Mouse (Mus musculus) forebrain, embryonic 11.5 days (tissue): Measurements from ENCODE around the gene Etv3. TPM values are rescaled to one million over a fixed set of nuclear protein-coding genes. Genes with fewer than 3 reads are reported as not detected.

Source experiments
- ATAC-seq: fragments of 200-750 bp; cut with Nextera tagmentation; replicated peaks from 2 replicates; pipeline ENCODE4 v1.8.0; 2017; ENCODE audit warnings: moderate TSS enrichment; ENCODE audit not compliant: low FRiP score
- DNase-seq: peaks from one replicate; pipeline ENCODE4 v3.0.0-alpha.2; 2017; ENCODE audit warnings: low spot score
- H3K27ac ChIP-seq: fragments of 300-500 bp; sonication (generic); 2 replicates; pipeline ENCODE4 v1.5.1; 2014; ENCODE audit warnings: low read depth, low read length
- H3K27me3 ChIP-seq: fragments of 300-500 bp; sonication (generic); 2 replicates; pipeline ENCODE4 v1.6.1; 2014; ENCODE audit warnings: mild to moderate bottlenecking, low read length, mixed read lengths; ENCODE audit not compliant: control insufficient read depth, insufficient read depth
- H3K36me3 ChIP-seq: fragments of 300-500 bp; sonication (generic); 2 replicates; pipeline ENCODE4 v1.6.1; 2014; ENCODE audit warnings: mild to moderate bottlenecking, low read length, moderate library complexity, mixed read lengths; ENCODE audit not compliant: control insufficient read depth, insufficient read depth
- H3K4me1 ChIP-seq: fragments of 300-500 bp; sonication (generic); replicated peaks from 2 replicates; pipeline ENCODE4 v1.6.1; 2014; ENCODE audit warnings: low read length, mixed read lengths; ENCODE audit not compliant: control insufficient read depth, insufficient read depth
- H3K4me2 ChIP-seq: fragments of 300-500 bp; sonication (generic); 2 replicates; pipeline ENCODE4 v1.6.1; 2014; ENCODE audit warnings: low read depth, mild to moderate bottlenecking, low read length, moderate library complexity, mixed read lengths; ENCODE audit not compliant: severe bottlenecking
- H3K4me3 ChIP-seq: fragments of 300-500 bp; sonication (generic); 2 replicates; pipeline ENCODE4 v1.5.1; 2014; ENCODE audit warnings: low read depth, low read length
- H3K9ac ChIP-seq: fragments of 300-500 bp; sonication (generic); 2 replicates; pipeline ENCODE4 v1.6.1; 2014; ENCODE audit warnings: low read length
- H3K9me3 ChIP-seq: fragments of 300-500 bp; sonication (generic); 2 replicates; pipeline ENCODE4 v1.6.1; 2016; ENCODE audit warnings: low read length, mixed read lengths; ENCODE audit not compliant: control insufficient read depth
- WGBS: fragments of 180-500 bp; shearing (Covaris S2); extraction: QIAGEN DNeasy Blood & Tissue Kit; methylation state at CpG from one replicate; pipeline ENCODE4 v1.1.7; 2014; 5-methylcytosine and 5-hydroxymethylcytosine counted together
- polyA plus RNA-seq: library from polyadenylated mRNA; unstranded; fragments of >200 nt; fragmentation: Nextera tagmentation; extraction: Ambion mirVana; gene quantifications from 2 replicates; pipeline ENCODE4 v1.2.1, GENCODE M21; 2014

The Etv3 gene
- polyA plus RNA-seq, 1 experiment from 2014 or later = 10.6 TPM

GRCm38 (mm10) chr3:87510832-87511231 is 14.4 kb upstream of the Etv3 start:
- Histone ChIP-seq H3K9me3 (no peaks in the 10 kb centered on the region), H3K27me3 (no peaks in the 10 kb centered on the region), H3K4me1 (peaks cover 5% of the 10 kb centered on the region), H3K4me3 (no peak overlapping the region), H3K36me3 (no peaks in the 10 kb centered on the region), H3K4me2 (no peak overlapping the region), H3K27ac (no peak overlapping the region), H3K9ac (no peak overlapping the region)
- ATAC-seq (no peak), DNase-seq (no peak)
- WGBS = 88% methylated on average over 9 of the region's 9 CpGs

GRCm38 (mm10) chr3:87511971-87512765 is 13.0 kb upstream of the Etv3 start:
- Histone ChIP-seq H3K36me3 (no peaks in the 10 kb centered on the region), H3K27me3 (no peaks in the 10 kb centered on the region), H3K27ac (no peak overlapping the region), H3K4me3 (no peak overlapping the region), H3K9me3 (no peaks in the 10 kb centered on the region), H3K4me2 (no peak overlapping the region), H3K4me1 (peaks cover 5% of the 10 kb centered on the region), H3K9ac (no peak overlapping the region)
- ATAC-seq (no peak), DNase-seq (no peak)
- 51% methylated on average over 16 of the region's 16 CpGs for WGBS

- ATAC-seq = no peak
- Histone ChIP-seq H3K27ac (no peak overlapping the region), H3K9me3 (no peaks in the 10 kb centered on the region)
Measured at GRCm38 (mm10) chr3:87515567-87516081, 9.6 kb upstream of the Etv3 start.

GRCm38 (mm10) chr3:87518425-87518824 is 6.8 kb upstream of the Etv3 start:
- no peak overlapping the region for H3K9ac ChIP-seq
- no peaks in the 10 kb centered on the region for H3K36me3 ChIP-seq
- H3K27ac ChIP-seq = no peak overlapping the region
- ATAC-seq (no peak), DNase-seq (no peak)
- no peaks in the 10 kb centered on the region; the same call in 1 of the 2 replicates for H3K27me3 ChIP-seq
- H3K4me1 ChIP-seq = no peaks in the 10 kb centered on the region; the same call in 1 of the 2 replicates
- no peak overlapping the region for H3K4me2 ChIP-seq
- no peak overlapping the region for H3K4me3 ChIP-seq
- no peaks in the 10 kb centered on the region for H3K9me3 ChIP-seq

More at GRCm38 (mm10) chr3:87515567-87516081, 9.6 kb upstream of the Etv3 start:
- H3K4me2 ChIP-seq = no peak overlapping the region
- 64% methylated on average over 13 of the region's 13 CpGs for WGBS
- H3K27me3 ChIP-seq = no peaks in the 10 kb centered on the region
- no peaks in the 10 kb centered on the region; the same call in 1 of the 2 replicates for H3K4me1 ChIP-seq
- H3K9ac ChIP-seq = no peak overlapping the region
- H3K4me3 ChIP-seq = no peak overlapping the region
- no peaks in the 10 kb centered on the region for H3K36me3 ChIP-seq
- DNase-seq = no peak

- no peak overlapping the region for H3K4me2 ChIP-seq
- no peaks in the 10 kb centered on the region; the same call in 1 of the 2 replicates for H3K27me3 ChIP-seq
- H3K27ac ChIP-seq = no peak overlapping the region
- no peak overlapping the region for H3K9ac ChIP-seq
- DNase-seq (no peak), ATAC-seq (no peak)
- no peaks in the 10 kb centered on the region; the same call in 1 of the 2 replicates for H3K4me1 ChIP-seq
- no peak overlapping the region for H3K4me3 ChIP-seq
- H3K9me3 ChIP-seq = no peaks in the 10 kb centered on the region
- no peaks in the 10 kb centered on the region for H3K36me3 ChIP-seq
- WGBS = 84% methylated on average over 4 of the region's 4 CpGs
Measured at GRCm38 (mm10) chr3:87521126-87521525, 4.1 kb upstream of the Etv3 start.

GRCm38 (mm10) chr3:87521833-87522232 is 3.4 kb upstream of the Etv3 start:
- H3K9me3 ChIP-seq = no peaks in the 10 kb centered on the region
- no peak overlapping the region for H3K4me2 ChIP-seq
- no peak for DNase-seq
- no peak overlapping the region for H3K27ac ChIP-seq
- H3K4me1 ChIP-seq = peaks cover 4% of the 10 kb centered on the region; the same call in 1 of the 2 replicates
- WGBS = 72% methylated on average over 1 of the region's 1 CpGs
- no peaks in the 10 kb centered on the region; the same call in 1 of the 2 replicates for H3K27me3 ChIP-seq
- H3K4me3 ChIP-seq = no peak overlapping the region
- H3K9ac ChIP-seq = no peak overlapping the region
- H3K36me3 ChIP-seq = no peaks in the 10 kb centered on the region
- ATAC-seq = no peak

- H3K27me3 ChIP-seq = no peaks in the 10 kb centered on the region; the same call in 1 of the 2 replicates
- no peak overlapping the region for H3K4me3 ChIP-seq
- ATAC-seq (no peak), DNase-seq (no peak)
- WGBS = 93% methylated on average over 9 of the region's 9 CpGs
- H3K4me2 ChIP-seq = no peak overlapping the region
- peaks cover 4% of the 10 kb centered on the region; the same call in 1 of the 2 replicates for H3K4me1 ChIP-seq
- no peak overlapping the region for H3K9ac ChIP-seq
- no peak overlapping the region for H3K27ac ChIP-seq
- peaks cover 4% of the 10 kb centered on the region for H3K36me3 ChIP-seq
- no peaks in the 10 kb centered on the region for H3K9me3 ChIP-seq
Measured at GRCm38 (mm10) chr3:87523701-87524100, 1.5 kb upstream of the Etv3 start.

GRCm38 (mm10) chr3:87525837-87526570 is 797 bp downstream of the Etv3 start:
- DNase-seq (no peak), ATAC-seq (peak; percentile 63)
- 0 out of 2 replicates have a peak overlapping the region, but pooled peaks have one; percentile 39 for H3K27ac ChIP-seq
- peaks cover 8% of the 10 kb centered on the region for H3K36me3 ChIP-seq
- WGBS = 10% methylated on average over 27 of the region's 27 CpGs
- 0 out of 2 replicates have a peak, but pooled peaks cover 4% of the 10 kb centered on the region for H3K4me1 ChIP-seq
- H3K4me2 ChIP-seq = peak overlapping the region; percentile 84
- peak overlapping the region; percentile 98 for H3K9ac ChIP-seq
- no peaks in the 10 kb centered on the region for H3K9me3 ChIP-seq
- H3K27me3 ChIP-seq = no peaks in the 10 kb centered on the region; the same call in 1 of the 2 replicates
- H3K4me3 ChIP-seq = peak overlapping the region; percentile 99
